In genomic region chrX:14628267-14628901, GRCm38 (mm10) we compare ENCODE assay signal across 9 mouse cellular contexts.
A peak's percentile ranks its signal among the peaks of the same experiment; 100 is the strongest.
DNase-seq lines count a peak whose midpoint lies in the region; ATAC-seq lines count a peak whose summit lies in the region.
"Had no signal": no experiment of that assay in that cellular context is flagged by ENCODE, and none has a peak within 500 bp of the region (broad histone marks: within the 10 kb centered on the region; RNA-seq: fewer than 3 reads in every experiment).

No protein-coding gene starts in this region.

- DNase-seq in left cerebral cortex, postnatal 4 days: peak; percentile 37
- DNase-seq in left cerebral cortex, adult 11 months (ENCODE audit: low spot score): no peak
- DNase-seq in heart, adult 9 months (ENCODE audit: low spot score in 2 of 2): peak; percentile 55 to 74
- peak; percentile 59 for DNase-seq in midbrain, embryonic 10.5 days (ENCODE audit: low spot score)
- DNase-seq in MN1 (ENCODE audit: low spot score): no peak
- DNase-seq in T-cell, adult 2 months (ENCODE audit: low spot score): no peak

- no peaks in the 10 kb centered on the region for H3K27me3 ChIP-seq in kidney, embryonic 14.5 days (ENCODE audit: control insufficient read depth, insufficient read depth, low read length)
- no peaks in the 10 kb centered on the region for H3K27me3 ChIP-seq in midbrain, embryonic 10.5 days (ENCODE audit: low read depth, poor library complexity, severe bottlenecking)
- H3K27me3 ChIP-seq: megakaryocyte, embryonic 14.5 days had no signal

- H3K36me3 ChIP-seq in kidney, embryonic 14.5 days (ENCODE audit: control insufficient read depth, insufficient read depth, low read length): no peaks in the 10 kb centered on the region
- no peaks in the 10 kb centered on the region for H3K36me3 ChIP-seq in midbrain, embryonic 10.5 days

- intact Hi-C loops in left cerebral cortex, postnatal 4 days (cut with DNase I): no loop called here

- peak; percentile 88 for ATAC-seq in kidney, embryonic 14.5 days (ENCODE audit: low FRiP score, low TSS enrichment)

- peak overlapping the region; percentile 26; the same call in 1 of the 2 replicates for H3K4me3 ChIP-seq in brown adipose tissue, adult 24 weeks (ENCODE audit: insufficient read depth, low read depth, low read length)
- H3K4me3 ChIP-seq in kidney, embryonic 14.5 days (ENCODE audit: low read length): no peak overlapping the region
- H3K4me3 ChIP-seq in midbrain, embryonic 10.5 days: no peak overlapping the region
- H3K4me3 ChIP-seq: megakaryocyte, embryonic 14.5 days had no signal

- H3K27ac ChIP-seq in brown adipose tissue, adult 24 weeks (replicated peaks; ENCODE audit: low read depth, low read length): peak overlapping the region; percentile 93
- H3K27ac ChIP-seq in kidney, embryonic 14.5 days (ENCODE audit: low read depth, low read length): peak overlapping the region; percentile 79; the same call in 1 of the 2 replicates
- no peak overlapping the region for H3K27ac ChIP-seq in midbrain, embryonic 10.5 days (replicated peaks)

- WGBS in kidney, embryonic 14.5 days: 42% methylated on average over 10 of the region's 10 CpGs
- WGBS in midbrain, embryonic 10.5 days: 21% methylated on average over 10 of the region's 10 CpGs

- H3K9me3 ChIP-seq in kidney, embryonic 14.5 days (ENCODE audit: control insufficient read depth, low read length): no peaks in the 10 kb centered on the region
- H3K9me3 ChIP-seq in midbrain, embryonic 10.5 days (replicated peaks): no peaks in the 10 kb centered on the region
- H3K9me3 ChIP-seq: megakaryocyte, embryonic 14.5 days had no signal

- no peak overlapping the region for H3K9ac ChIP-seq in kidney, embryonic 14.5 days (ENCODE audit: low read depth, low read length)

- H3K4me1 ChIP-seq in brown adipose tissue, adult 24 weeks (ENCODE audit: control insufficient read depth, insufficient read depth, insufficient read length, low read length): no peaks in the 10 kb centered on the region
- no peaks in the 10 kb centered on the region for H3K4me1 ChIP-seq in kidney, embryonic 14.5 days (ENCODE audit: control insufficient read depth, insufficient read depth, low read length)
- 0 out of 2 replicates have a peak, but pooled peaks cover 6% of the 10 kb centered on the region for H3K4me1 ChIP-seq in midbrain, embryonic 10.5 days
- H3K4me1 ChIP-seq: megakaryocyte, embryonic 14.5 days had no signal

- H3K4me2 ChIP-seq in kidney, embryonic 14.5 days (replicated peaks; ENCODE audit: low read depth, low read length): no peak overlapping the region; the same call in 1 of the 2 replicates

Comparison
In these comparisons a context has a peak if more than half of its experiments do, and no peak if none do; other contexts are left out.
1. DNase-seq: peak in left cerebral cortex, postnatal 4 days (single experiment), heart, adult 9 months (2 of 2) and midbrain, embryonic 10.5 days (single experiment); none in left cerebral cortex, adult 11 months (single experiment), MN1 (single experiment) and T-cell, adult 2 months (single experiment).